In genomic region chr2:101433141-101433895, GRCm38 (mm10) we compare ENCODE assay signal across 23 mouse cellular contexts.
DNase-seq lines count a peak whose midpoint lies in the region; ATAC-seq lines count a peak whose summit lies in the region.
"Had no signal": no experiment of that assay in that cellular context is flagged by ENCODE, and none has a peak within 500 bp of the region (broad histone marks: within the 10 kb centered on the region; RNA-seq: fewer than 3 reads in every experiment).

No protein-coding gene starts in this region.

- H3K9me3 ChIP-seq in midbrain, embryonic 11.5 days (ENCODE audit: control insufficient read depth, low read length) = no peaks in the 10 kb centered on the region
- H3K9me3 ChIP-seq in midbrain, embryonic 13.5 days = no peaks in the 10 kb centered on the region
- H3K9me3 ChIP-seq: embryonic facial prominence, embryonic 12.5 days; forebrain, embryonic 15.5 days; G1E; heart, embryonic 15.5 days; hindbrain, embryonic 10.5 days had no signal

- H3K4me3 ChIP-seq in midbrain, embryonic 11.5 days (ENCODE audit: low read depth, low read length) = no peak overlapping the region
- no peak overlapping the region for H3K4me3 ChIP-seq in midbrain, embryonic 13.5 days (replicated peaks)
- H3K4me3 ChIP-seq: embryonic facial prominence, embryonic 12.5 days; forebrain, embryonic 15.5 days; heart, adult 2 months; heart, embryonic 15.5 days; hindbrain, embryonic 10.5 days had no signal

- no peaks in the 10 kb centered on the region for H3K36me3 ChIP-seq in midbrain, embryonic 11.5 days (ENCODE audit: control insufficient read depth, insufficient read depth, low read length)
- H3K36me3 ChIP-seq in midbrain, embryonic 13.5 days = no peaks in the 10 kb centered on the region
- H3K36me3 ChIP-seq: embryonic facial prominence, embryonic 12.5 days; forebrain, embryonic 15.5 days; G1E; heart, embryonic 15.5 days; hindbrain, embryonic 10.5 days had no signal

- no peak overlapping the region for H3K27ac ChIP-seq in midbrain, embryonic 11.5 days (ENCODE audit: low read depth, low read length)
- no peak overlapping the region for H3K27ac ChIP-seq in midbrain, embryonic 13.5 days
- H3K27ac ChIP-seq: embryonic facial prominence, embryonic 12.5 days; forebrain, embryonic 15.5 days; heart, adult 2 months; heart, embryonic 15.5 days; hindbrain, embryonic 10.5 days had no signal

- H3K9ac ChIP-seq in midbrain, embryonic 11.5 days (ENCODE audit: low read length) = no peak overlapping the region
- no peak overlapping the region for H3K9ac ChIP-seq in midbrain, embryonic 13.5 days (replicated peaks)
- H3K9ac ChIP-seq: embryonic facial prominence, embryonic 12.5 days; forebrain, embryonic 15.5 days; heart, embryonic 15.5 days had no signal

- DNase-seq in cerebellum, postnatal 14 days = no peak
- DNase-seq in midbrain, embryonic 11.5 days (ENCODE audit: low spot score, missing footprints) = peak; percentile 57
- peak; percentile 72 for DNase-seq in adrenal gland, adult 8-10 months
- peak; percentile 45 to 48 for DNase-seq in adrenal gland, postnatal 36 days
- DNase-seq in thymus, adult 18-20 months = no peak
- DNase-seq in left cerebral cortex, adult 9 months (ENCODE audit: low spot score in 2 of 2) = no peak
- DNase-seq: B cell, adult 2 months; cerebellum, adult 11 months; cerebellum, adult 8-10 months; cerebellum, postnatal 25 days; gastrocnemius, postnatal 36 days; heart, adult 2 months; heart, postnatal 14 days had no signal

- H3K27me3 ChIP-seq in midbrain, embryonic 11.5 days (ENCODE audit: control insufficient read depth, insufficient read depth, low read length) = no peaks in the 10 kb centered on the region
- no peaks in the 10 kb centered on the region for H3K27me3 ChIP-seq in midbrain, embryonic 13.5 days
- H3K27me3 ChIP-seq: embryonic facial prominence, embryonic 12.5 days; forebrain, embryonic 15.5 days; heart, embryonic 15.5 days had no signal

- peak; percentile 31; the same call in 1 of the 2 replicates for ATAC-seq in cerebellum, adult (ENCODE audit: insufficient number of reproducible peaks, low FRiP score, low TSS enrichment)
- ATAC-seq in midbrain, embryonic 11.5 days (ENCODE audit: low FRiP score) = no peak
- ATAC-seq in midbrain, embryonic 13.5 days = no peak
- ATAC-seq: CD4-positive, CD25-positive, alpha-beta regulatory T cell, adult 4 months; forebrain, embryonic 15.5 days; intestine, embryonic 16.5 days had no signal

- 86% methylated on average over 8 of the region's 8 CpGs for WGBS in midbrain, embryonic 11.5 days
- 84% methylated on average over 8 of the region's 8 CpGs for WGBS in midbrain, embryonic 13.5 days

- H3K4me1 ChIP-seq in midbrain, embryonic 11.5 days (ENCODE audit: control insufficient read depth, insufficient read depth, low read length) = no peaks in the 10 kb centered on the region
- no peaks in the 10 kb centered on the region for H3K4me1 ChIP-seq in midbrain, embryonic 13.5 days (replicated peaks)
- H3K4me1 ChIP-seq: embryonic facial prominence, embryonic 12.5 days; forebrain, embryonic 15.5 days; heart, embryonic 15.5 days; hindbrain, embryonic 10.5 days had no signal

- no peak overlapping the region for H3K4me2 ChIP-seq in midbrain, embryonic 11.5 days
- H3K4me2 ChIP-seq in midbrain, embryonic 13.5 days (replicated peaks) = no peak overlapping the region
- H3K4me2 ChIP-seq: embryonic facial prominence, embryonic 12.5 days; forebrain, embryonic 15.5 days; heart, embryonic 11.5 days; heart, embryonic 15.5 days had no signal

Comparison
In these comparisons a context has a peak if more than half of its experiments do, and no peak if none do; other contexts are left out.
1. DNase-seq: peak in midbrain, embryonic 11.5 days (single experiment), adrenal gland, adult 8-10 months (single experiment) and adrenal gland, postnatal 36 days (2 of 2); none in cerebellum, postnatal 14 days (0 of 2), thymus, adult 18-20 months (0 of 2) and left cerebral cortex, adult 9 months (0 of 2).